Mouse (Mus musculus): ENCODE data around the gene Mpp6. TPM values are rescaled to one million over a fixed set of nuclear protein-coding genes. Genes with fewer than 3 reads are reported as not detected.

The Mpp6 gene
- polyA plus RNA-seq, 1 experiment from 2014 or later, result 59.6 TPM

Other genes with a start within 250 kb of the Mpp6 start
- gene Gsdme, start 153.6 kb downstream of the Mpp6 start, polyA plus RNA-seq (2016; fragmentation: Nextera tagmentation; extraction: Ambion mirVana), result 32.7 and 32.9 TPM in 2 replicates